Mouse (Mus musculus): ENCODE results near the gene Map4k1.

The Map4k1 gene

DNA sequence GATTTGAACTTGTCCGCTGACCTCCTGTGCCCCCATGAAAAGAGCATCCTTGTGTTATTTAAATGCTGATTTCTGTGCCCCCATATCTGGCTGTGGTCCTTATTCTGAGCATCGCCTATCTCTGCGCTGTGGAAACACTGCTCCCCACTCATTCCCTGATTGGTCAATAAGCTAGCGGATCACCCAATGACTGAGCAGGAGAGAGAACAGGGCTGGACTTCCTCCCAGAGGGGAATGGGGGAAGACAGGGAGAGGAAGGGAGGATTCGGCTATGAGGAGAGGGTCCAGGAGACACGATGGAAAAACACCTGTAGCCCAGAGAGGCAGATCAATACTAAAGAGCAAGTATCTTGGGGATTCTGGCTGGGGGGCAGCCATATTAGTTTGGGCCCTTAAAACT, 46.9 kb downstream of the Map4k1 start:
- DNase-seq = no peak

DNA sequence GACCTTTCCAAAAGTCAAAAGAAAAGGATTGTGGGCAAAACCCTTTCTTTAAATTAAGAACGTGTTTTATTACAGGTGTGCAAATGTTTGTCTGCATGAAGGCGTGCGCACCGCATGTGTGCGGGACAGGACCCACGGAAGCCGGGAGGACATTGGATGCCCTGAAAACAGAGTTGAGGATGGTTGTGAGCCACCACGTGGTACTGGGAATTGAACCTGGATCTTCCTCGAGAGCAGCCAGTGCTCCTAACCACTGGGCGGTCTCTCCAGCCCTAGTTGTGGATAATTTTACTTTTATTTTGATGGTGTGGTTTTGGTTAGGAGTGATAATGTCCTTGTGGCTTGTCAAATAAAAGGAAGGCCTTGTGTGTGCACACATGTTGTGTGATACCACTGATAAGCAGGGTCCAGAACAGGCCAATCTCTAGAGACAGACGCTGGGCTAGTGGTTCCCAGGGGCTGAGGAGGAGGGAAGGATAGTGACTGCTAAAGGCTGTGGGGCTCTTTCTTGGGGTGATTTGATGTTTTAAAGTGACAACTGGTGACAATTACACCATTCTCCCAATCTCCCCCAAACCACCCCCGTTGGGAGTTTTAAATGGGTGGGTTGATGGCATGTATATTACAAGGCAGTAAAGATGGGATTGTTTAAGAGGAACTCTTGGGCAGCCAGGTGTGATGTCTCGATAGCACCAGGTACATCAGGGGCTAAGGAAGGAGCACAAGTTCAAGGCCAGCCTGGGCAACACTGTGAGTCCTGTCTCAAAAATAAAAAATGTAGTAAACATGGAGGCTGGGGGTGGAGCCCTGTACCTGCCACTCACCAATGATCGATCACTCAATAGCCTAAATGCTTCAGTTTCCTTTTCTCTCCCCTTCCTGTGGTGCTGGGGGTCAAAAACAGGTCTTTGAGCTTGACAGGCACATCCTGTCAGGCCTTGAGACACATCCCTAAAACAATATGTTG, 48.1 kb downstream of the Map4k1 start:
- DNase-seq = no peak

DNA sequence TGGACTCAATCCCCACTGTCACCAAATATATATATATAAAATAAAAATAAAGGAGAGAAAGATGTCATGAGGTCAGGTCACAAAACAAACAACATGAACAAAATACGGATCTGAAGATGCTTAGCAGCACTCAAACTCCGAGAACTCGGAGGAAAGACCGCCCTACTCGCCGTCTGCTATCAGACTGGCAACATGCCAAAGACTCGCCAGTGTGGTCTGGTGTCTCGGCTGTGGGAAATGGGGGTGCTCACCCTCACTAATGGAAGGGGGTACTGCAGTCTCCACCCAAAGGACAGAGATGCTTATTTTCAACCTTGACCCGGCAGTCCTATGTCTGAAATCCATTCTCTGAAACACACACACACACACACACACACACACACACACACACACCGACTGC, 49.8 kb downstream of the Map4k1 start:
- no peak for DNase-seq

- DNase-seq = no peak
Observed at GRCm38 (mm10) chr7:29032685-29033084, 50.8 kb downstream of the Map4k1 start.

DNA sequence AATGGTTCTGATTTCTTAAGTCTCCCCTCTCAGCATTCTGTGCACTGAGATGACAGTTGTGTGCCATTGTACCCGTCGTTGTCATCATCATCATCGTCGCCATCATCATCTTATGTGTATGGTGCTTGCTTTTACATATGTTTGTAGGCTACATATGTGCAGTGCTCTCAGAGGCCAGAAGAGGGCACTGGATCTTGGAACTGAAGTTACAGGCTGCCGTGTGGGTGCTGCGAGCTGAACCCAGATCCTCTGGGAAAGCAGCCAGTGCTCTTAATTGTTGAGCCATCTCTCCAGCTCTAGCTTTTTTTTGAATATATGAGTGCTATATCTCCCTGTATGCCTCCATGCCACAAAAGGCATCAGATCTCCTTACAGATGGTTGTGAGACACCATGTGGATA, 55.4 kb downstream of the Map4k1 start:
- DNase-seq = no peak

DNA sequence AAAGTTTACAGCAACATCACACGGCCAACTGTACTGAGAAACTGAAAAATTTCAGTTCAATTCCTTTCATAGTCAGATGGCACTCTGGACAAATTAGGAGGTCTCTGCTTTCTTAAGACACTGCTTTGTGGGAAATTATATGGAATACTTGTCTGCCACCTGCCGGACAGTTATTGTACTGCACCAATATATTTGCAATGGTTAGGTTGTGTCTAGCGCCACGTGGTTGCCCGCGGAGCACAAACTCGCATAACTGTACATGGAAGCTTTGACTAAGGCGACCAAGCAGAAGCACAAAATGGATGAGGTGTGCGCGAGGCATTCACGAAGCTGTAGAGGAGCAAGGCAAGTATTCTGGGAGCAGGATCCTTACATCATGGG, 57.7 kb downstream of the Map4k1 start:
- peak; percentile 92 for DNase-seq

DNA sequence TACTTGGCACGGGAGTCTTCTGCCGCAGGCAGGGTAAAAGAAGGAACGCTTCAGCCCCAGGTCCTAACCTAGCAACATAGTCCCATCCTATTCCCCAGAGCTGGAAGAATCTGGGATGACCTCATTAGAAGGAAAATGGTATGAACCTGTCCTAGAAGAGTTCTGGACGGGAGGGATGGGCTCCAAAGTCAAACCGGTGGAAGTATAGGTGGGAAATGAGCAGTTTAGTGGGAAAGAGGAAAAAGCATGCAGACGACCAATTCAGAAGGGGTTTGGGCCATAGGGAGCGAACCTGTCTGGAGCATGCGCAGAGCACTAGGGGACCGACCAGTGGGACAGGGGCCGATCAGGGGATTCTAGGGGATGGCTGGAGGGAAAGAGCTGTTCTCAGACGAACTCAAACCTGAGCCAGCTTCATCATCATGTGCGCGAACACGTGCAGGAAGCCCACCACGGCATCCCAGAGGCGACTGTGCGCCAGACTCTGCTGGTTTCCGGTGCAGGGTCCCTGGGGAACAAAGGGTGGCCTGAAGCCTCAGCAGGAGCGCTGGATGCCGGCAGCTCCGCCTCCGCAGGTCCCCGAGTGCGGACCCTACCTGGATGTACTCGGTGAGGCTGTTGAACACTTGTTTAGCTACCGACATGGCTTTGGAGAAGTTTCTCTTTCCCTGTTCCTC, 58.3 kb downstream of the Map4k1 start:
- peak; percentile 58 for DNase-seq

DNA sequence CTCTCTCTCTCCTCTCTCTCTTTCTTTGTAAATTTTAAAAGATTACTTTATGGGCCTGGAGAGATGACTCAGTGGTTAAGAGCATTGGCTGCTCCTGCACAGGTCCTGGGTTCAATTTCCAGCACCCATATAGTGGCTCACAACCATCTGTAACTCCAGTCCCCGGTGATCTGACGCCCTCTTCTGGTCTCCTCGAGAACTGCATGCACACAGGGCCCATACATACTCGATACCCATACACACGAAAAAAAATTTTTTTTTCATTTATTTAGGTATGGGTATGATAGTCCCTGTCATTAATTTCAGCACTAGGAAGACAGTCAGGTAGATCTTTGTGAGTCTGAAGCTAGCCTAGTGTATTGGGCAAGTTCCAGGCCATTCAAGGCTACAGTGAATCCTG, 59.3 kb downstream of the Map4k1 start:
- DNase-seq = no peak

GRCm38 (mm10) chr7:29043016-29043673, 61.3 kb downstream of the Map4k1 start:
- peak; percentile 84 for DNase-seq

GRCm38 (mm10) chr7:29043674-29044057, 61.8 kb downstream of the Map4k1 start:
- DNase-seq = no peak

GRCm38 (mm10) chr7:29044302-29044701, 62.5 kb downstream of the Map4k1 start:
- peak; percentile 26 for DNase-seq

DNA sequence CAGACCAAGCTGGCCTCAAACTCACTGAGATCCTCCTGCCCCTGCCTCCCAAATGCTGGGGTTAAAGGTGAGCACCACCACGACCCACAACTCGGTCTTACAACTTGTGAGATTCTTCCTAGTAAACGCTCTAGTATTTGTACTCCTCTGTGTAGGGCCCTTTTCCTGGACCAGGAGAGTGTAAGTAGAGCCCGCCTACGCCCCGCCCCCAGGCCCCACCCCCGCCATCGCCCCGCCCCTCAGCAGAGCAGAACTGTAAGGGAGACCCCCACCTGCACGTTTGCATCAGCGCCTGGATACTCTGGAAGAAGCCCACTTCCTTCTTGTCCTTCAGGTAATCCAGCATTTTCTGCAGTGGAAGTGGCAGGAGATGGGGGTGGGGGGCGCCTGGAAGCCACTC, 64.7 kb downstream of the Map4k1 start:
- no peak for DNase-seq

GRCm38 (mm10) chr7:29048070-29048469, 66.2 kb downstream of the Map4k1 start:
- DNase-seq = no peak

DNA sequence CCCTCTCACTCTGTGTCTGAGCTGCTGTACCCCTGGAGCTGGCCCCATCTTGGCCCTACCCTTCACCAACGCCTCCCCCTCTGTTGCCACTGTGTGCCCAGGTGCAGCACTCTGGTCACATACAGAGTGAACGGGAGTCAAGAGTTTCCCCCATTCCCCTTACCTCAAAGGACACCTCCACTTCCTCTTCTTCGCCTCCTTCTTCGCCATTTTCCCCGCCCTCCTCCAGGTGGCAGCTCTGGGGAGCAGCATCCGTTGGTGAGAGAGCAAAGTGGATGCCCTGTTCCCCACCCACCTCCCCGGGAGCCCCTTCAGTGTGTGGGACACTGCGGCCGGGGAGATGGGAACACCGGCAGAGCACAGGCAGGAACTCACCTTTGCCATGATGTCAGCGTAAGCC, 66.8 kb downstream of the Map4k1 start:
- no peak for DNase-seq

DNA sequence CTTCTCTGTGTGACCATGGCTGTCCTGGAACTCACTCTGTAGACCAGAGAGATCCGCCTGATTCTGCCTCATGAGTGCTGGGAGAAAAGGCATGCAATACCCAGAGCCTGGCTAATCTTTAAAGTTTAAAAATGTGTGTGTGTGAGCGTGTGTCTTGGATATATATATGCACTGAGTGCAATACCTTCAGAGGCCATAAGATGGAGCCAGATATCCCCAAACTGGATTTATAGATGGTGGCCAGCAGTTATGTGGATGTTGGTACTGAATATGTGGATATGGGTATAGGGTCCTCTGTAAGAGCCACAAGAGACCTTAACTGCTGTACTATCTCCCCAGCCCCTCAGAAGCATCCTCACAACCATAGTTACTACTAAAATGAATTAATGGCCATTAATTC, 68.9 kb downstream of the Map4k1 start:
- peak; percentile 38 for DNase-seq

- no peak for DNase-seq
Observed at GRCm38 (mm10) chr7:29052821-29053220, 71.0 kb downstream of the Map4k1 start.
